Mouse (Mus musculus) neural tube, embryonic 14.5 days (tissue): Measurements from ENCODE around the gene Plg. TPM values are rescaled to one million over a fixed set of nuclear protein-coding genes. Genes with fewer than 3 reads are reported as not detected.

Experiments
- ATAC-seq: fragments of 200-750 bp; cut with Nextera tagmentation; 2 replicates; pipeline ENCODE4 v1.8.0; 2017; ENCODE audit warnings: low read depth, mild to moderate bottlenecking, moderate TSS enrichment, moderate library complexity
- H3K27ac ChIP-seq: fragments of 300-500 bp; sonication (generic); 2 replicates; pipeline ENCODE4 v1.5.1; 2014; ENCODE audit warnings: low read depth, mild to moderate bottlenecking, control low read depth, low read length, moderate library complexity, mixed read lengths
- H3K27me3 ChIP-seq: fragments of 300-500 bp; sonication (generic); 2 replicates; pipeline ENCODE4 v1.6.1; 2014; ENCODE audit warnings: low read length; ENCODE audit not compliant: control insufficient read depth, insufficient read depth
- H3K36me3 ChIP-seq: fragments of 300-500 bp; sonication (generic); 2 replicates; pipeline ENCODE4 v1.6.1; 2014; ENCODE audit warnings: low read length, mixed read lengths; ENCODE audit not compliant: control insufficient read depth, insufficient read depth
- H3K4me1 ChIP-seq: fragments of 300-500 bp; sonication (generic); 2 replicates; pipeline ENCODE4 v1.6.1; 2014; ENCODE audit warnings: low read length; ENCODE audit not compliant: control insufficient read depth, insufficient read depth
- H3K4me2 ChIP-seq: fragments of 300-500 bp; sonication (generic); 2 replicates; pipeline ENCODE4 v1.6.1; 2014; ENCODE audit warnings: mild to moderate bottlenecking, low read depth, low read length, control low read depth
- H3K4me3 ChIP-seq: fragments of 300-500 bp; sonication (generic); 2 replicates; pipeline ENCODE4 v1.5.1; 2014; ENCODE audit warnings: low read depth, low read length, control low read depth, mixed read lengths
- H3K9ac ChIP-seq: fragments of 300-500 bp; sonication (generic); replicated peaks from 2 replicates; pipeline ENCODE4 v1.6.1; 2014; ENCODE audit warnings: low read depth, mild to moderate bottlenecking, control low read depth, low read length, mixed read lengths
- H3K9me3 ChIP-seq: fragments of 300-500 bp; sonication (generic); 2 replicates; pipeline ENCODE4 v1.6.1; 2016; ENCODE audit warnings: low read length; ENCODE audit not compliant: control insufficient read depth
- WGBS: fragments of 180-500 bp; shearing (Covaris S2); extraction: QIAGEN DNeasy Blood & Tissue Kit; methylation state at CpG from one replicate; pipeline ENCODE4 v1.1.7; 2014; 5-methylcytosine and 5-hydroxymethylcytosine counted together
- polyA plus RNA-seq: library from polyadenylated mRNA; unstranded; fragments of >200 nt; fragmentation: Nextera tagmentation; extraction: Ambion mirVana; gene quantifications from 2 replicates; pipeline ENCODE4 v1.2.1, GENCODE M21; 2014

Gene Plg
- 0.09 TPM in 1 of 2 replicates, not detected in the other for polyA plus RNA-seq

GRCm38 (mm10) chr17:12377981-12378705 lies at the start of gene Plg:
Gene Plg (plus strand): TSS chr17:12378608.
- H3K27me3 ChIP-seq: no peaks in the 10 kb centered on the region
- no peak within 1 kb of the TSS for H3K27ac ChIP-seq
- H3K9me3 ChIP-seq: no peaks in the 10 kb centered on the region
- ATAC-seq: no peak
- WGBS: 92% methylated on average over 11 of the region's 11 CpGs
- H3K4me2 ChIP-seq: no peak within 1 kb of the TSS
- no peaks in the 10 kb centered on the region for H3K4me1 ChIP-seq
- no peak within 1 kb of the TSS for H3K9ac ChIP-seq
- H3K4me3 ChIP-seq: no peak within 1 kb of the TSS
- no peaks in the 10 kb centered on the region for H3K36me3 ChIP-seq

GRCm38 (mm10) chr17:12335115-12335514 lies 43.3 kb upstream of the Plg start:
- Histone ChIP-seq H3K36me3 (no peaks in the 10 kb centered on the region), H3K9me3 (no peaks in the 10 kb centered on the region), H3K4me3 (no peak overlapping the region), H3K9ac (no peak overlapping the region), H3K27me3 (no peaks in the 10 kb centered on the region), H3K4me1 (no peaks in the 10 kb centered on the region), H3K27ac (no peak overlapping the region), H3K4me2 (no peak overlapping the region)
- 77% methylated on average over 6 of the region's 6 CpGs for WGBS
- no peak for ATAC-seq

GRCm38 (mm10) chr17:12336073-12336868 lies 42.1 kb upstream of the Plg start:
- Histone ChIP-seq H3K27me3 (no peaks in the 10 kb centered on the region), H3K4me1 (no peaks in the 10 kb centered on the region), H3K4me3 (no peak overlapping the region), H3K9me3 (no peaks in the 10 kb centered on the region), H3K9ac (no peak overlapping the region), H3K36me3 (no peaks in the 10 kb centered on the region), H3K4me2 (no peak overlapping the region), H3K27ac (no peak overlapping the region)
- WGBS: 86% methylated on average over 19 of the region's 19 CpGs
- no peak for ATAC-seq

DNA sequence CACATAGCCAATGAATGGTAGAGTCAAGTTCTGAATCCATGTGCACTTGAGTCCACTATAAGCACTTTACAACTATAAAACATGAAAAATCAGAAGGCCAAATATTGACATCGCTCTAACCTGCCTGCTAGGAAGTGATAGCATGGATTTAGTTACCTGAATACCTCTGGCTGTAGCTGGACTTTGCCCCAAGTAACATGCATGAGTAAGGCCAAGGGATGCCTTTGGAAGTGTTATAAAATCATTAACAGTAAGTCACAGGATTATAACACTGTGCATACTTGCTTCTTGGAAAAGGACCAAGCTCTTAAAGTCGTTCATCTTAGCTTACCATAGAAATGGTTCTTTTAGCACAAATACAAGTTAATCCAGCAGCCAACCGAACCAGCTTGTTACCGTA lies 41.3 kb upstream of the Plg start:
- Histone ChIP-seq H3K4me3 (no peak overlapping the region), H3K4me2 (no peak overlapping the region), H3K36me3 (no peaks in the 10 kb centered on the region), H3K27me3 (no peaks in the 10 kb centered on the region), H3K4me1 (no peaks in the 10 kb centered on the region), H3K9me3 (no peaks in the 10 kb centered on the region), H3K9ac (no peak overlapping the region), H3K27ac (no peak overlapping the region)
- ATAC-seq: no peak
- 81% methylated on average over 4 of the region's 4 CpGs for WGBS

DNA sequence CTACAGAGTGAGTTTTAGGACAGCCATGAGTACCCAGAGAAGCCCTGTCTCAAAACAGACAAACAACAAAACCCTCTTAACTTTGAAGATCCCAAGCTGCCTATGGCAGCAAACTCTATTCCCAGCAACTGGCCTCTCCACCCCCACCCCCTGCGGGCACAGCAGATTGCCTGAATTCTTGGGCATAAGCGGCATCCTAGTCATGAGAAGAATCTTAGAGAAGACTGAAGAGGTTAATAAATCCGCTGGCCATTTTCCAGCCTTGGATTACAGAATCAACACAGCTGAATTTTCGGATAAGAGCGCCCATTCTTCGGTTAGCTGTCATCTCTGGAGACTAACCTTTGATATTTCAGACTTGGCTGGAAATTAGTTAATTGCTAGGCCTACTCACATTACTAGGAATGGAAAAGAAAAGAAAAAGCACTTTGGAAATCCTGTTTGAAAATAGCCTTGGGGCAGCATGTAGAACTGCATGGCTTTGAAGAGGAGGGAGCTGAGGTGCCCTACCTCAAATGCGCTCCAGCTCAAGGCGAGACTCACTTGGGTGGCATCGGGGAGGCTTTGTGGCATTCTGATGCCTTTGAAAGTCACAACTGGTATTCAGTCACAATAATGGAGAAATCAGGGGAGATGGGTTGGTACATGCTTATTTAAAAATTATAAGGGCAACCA lies 34.6 kb upstream of the Plg start:
- Histone ChIP-seq H3K9me3 (no peaks in the 10 kb centered on the region), H3K4me2 (no peak overlapping the region), H3K9ac (no peak overlapping the region), H3K4me3 (no peak overlapping the region), H3K27me3 (no peaks in the 10 kb centered on the region), H3K27ac (no peak overlapping the region), H3K4me1 (no peaks in the 10 kb centered on the region), H3K36me3 (no peaks in the 10 kb centered on the region)
- ATAC-seq: no peak
- WGBS: 85% methylated on average over 9 of the region's 9 CpGs

DNA sequence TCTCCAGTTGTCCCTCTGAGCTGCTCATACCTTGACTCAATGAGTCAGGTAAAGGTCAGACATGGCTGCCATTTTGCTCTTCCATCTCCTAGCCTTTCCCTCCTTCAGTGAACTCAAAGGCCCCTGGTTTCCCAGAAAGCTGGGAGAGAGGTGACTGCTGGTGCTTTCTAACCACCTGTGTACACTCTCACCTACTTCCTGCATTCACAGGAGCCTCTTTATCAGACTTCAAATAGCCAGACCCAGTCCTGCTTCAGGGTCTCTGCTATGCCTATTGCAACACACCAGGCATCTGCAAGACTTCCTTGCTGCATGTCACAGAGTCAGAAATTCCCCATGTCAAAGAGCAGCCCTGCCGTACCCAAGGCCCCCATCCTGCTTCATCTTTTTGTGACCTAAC lies 30.9 kb upstream of the Plg start:
- H3K4me3 ChIP-seq: no peak overlapping the region
- no peak overlapping the region for H3K27ac ChIP-seq
- no peak for ATAC-seq
- 94% methylated on average over 1 of the region's 1 CpGs for WGBS
- no peaks in the 10 kb centered on the region for H3K9me3 ChIP-seq
- H3K36me3 ChIP-seq: no peaks in the 10 kb centered on the region
- H3K27me3 ChIP-seq: no peaks in the 10 kb centered on the region
- no peak overlapping the region for H3K9ac ChIP-seq
- no peak overlapping the region for H3K4me2 ChIP-seq
- H3K4me1 ChIP-seq: no peaks in the 10 kb centered on the region

GRCm38 (mm10) chr17:12351564-12351963 lies 26.8 kb upstream of the Plg start:
- Histone ChIP-seq H3K9ac (no peak overlapping the region), H3K4me2 (no peak overlapping the region), H3K36me3 (no peaks in the 10 kb centered on the region), H3K4me3 (no peak overlapping the region), H3K4me1 (no peaks in the 10 kb centered on the region), H3K27ac (no peak overlapping the region), H3K27me3 (no peaks in the 10 kb centered on the region), H3K9me3 (no peaks in the 10 kb centered on the region)
- 89% methylated on average over 6 of the region's 6 CpGs for WGBS
- ATAC-seq: no peak

DNA sequence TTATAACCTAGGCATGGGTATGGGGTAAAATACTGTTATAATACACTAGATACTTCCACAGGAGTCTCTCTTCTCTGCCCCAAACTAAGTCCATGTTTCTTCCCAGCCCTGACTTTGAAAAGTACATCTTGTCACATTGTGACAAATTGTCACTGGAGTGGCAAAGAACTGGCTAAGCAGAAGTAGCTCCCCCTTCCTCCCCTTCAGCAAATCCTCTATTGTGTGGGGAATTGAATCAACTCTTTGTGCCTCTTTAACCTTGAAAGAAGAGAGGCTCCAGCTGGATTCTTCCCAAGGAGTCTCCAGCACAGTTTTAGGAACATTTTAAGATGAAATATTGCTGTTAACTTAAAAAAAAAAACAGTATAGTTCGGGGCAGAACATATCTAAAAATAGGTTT lies 25.6 kb upstream of the Plg start:
- no peak overlapping the region for H3K27ac ChIP-seq
- no peaks in the 10 kb centered on the region for H3K27me3 ChIP-seq
- no peak overlapping the region for H3K4me3 ChIP-seq
- 27% methylated on average over 1 of the region's 1 CpGs for WGBS
- no peak overlapping the region for H3K4me2 ChIP-seq
- no peak for ATAC-seq
- no peaks in the 10 kb centered on the region for H3K4me1 ChIP-seq
- H3K9ac ChIP-seq: no peak overlapping the region
- no peaks in the 10 kb centered on the region for H3K9me3 ChIP-seq
- no peaks in the 10 kb centered on the region for H3K36me3 ChIP-seq

- no peaks in the 10 kb centered on the region for H3K27me3 ChIP-seq
- no peaks in the 10 kb centered on the region for H3K36me3 ChIP-seq
- no peak overlapping the region for H3K9ac ChIP-seq
- no peak overlapping the region for H3K27ac ChIP-seq
- ATAC-seq: no peak
- no peak overlapping the region for H3K4me3 ChIP-seq
- no peaks in the 10 kb centered on the region for H3K9me3 ChIP-seq
- H3K4me1 ChIP-seq: no peaks in the 10 kb centered on the region
- WGBS: 88% methylated on average over 15 of the region's 15 CpGs
- H3K4me2 ChIP-seq: no peak overlapping the region
Measured at GRCm38 (mm10) chr17:12359876-12360275, 18.5 kb upstream of the Plg start.
